Mouse (Mus musculus): ENCODE measurements around the gene Gm47996.
A peak's percentile ranks its signal among the peaks of the same experiment; 100 is the strongest.

Gene Gm47996

DNA sequence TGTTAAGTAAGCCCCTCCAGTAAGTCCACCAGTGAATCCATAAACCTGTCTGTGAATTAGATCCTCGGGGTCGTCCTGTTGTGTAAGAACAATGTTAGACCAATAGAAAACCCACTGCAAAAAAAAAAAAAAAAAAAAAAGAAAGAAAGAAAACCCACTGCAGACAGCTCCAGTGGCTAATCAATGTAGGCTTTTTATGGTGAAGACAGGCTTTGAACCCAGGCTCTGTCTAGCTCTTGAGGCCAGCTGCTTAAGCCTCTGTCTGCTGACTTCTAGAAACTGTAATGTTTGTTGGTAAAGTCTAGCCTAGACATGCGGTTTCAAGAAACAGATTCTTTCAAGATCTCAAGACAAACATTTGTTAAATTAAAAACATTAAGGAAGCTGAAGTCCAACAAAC lies 40.2 kb downstream of the Gm47996 start:
- DNase-seq (ENCODE audit: low spot score in 2 of 2): no peak

DNA sequence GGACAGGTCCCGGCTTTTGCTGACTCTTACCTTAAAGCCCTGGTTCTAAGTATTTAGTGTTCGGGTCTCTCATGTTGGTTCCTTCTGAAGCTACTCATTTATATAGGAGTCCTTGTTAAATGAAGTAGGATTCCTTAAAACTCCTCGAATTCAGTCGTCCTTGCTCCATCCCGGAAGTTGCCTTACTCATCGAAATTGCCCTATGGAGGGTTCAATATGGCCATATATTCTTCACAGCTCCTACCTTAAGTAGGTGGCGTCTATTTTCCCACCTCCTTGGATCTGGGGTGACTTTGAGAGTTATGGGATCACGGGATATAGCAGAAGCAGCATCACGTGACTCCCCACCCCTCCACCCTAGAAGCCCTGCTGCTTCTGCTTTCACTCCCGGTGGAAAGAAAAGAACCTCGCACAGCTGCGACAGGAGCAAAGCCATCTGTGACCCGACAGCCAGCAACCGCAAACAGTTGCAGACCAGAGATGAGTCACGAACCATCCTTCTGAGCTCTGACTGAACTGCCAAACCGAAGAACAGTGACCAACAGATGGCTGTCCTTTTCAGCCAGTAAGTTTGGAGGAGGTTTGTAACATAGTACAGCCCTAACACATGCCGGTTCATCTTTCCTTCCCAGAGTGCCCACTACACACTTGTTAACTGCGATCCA lies 40.7 kb downstream of the Gm47996 start:
- DNase-seq (ENCODE audit: low spot score in 2 of 2): peak; percentile 47 to 48

DNA sequence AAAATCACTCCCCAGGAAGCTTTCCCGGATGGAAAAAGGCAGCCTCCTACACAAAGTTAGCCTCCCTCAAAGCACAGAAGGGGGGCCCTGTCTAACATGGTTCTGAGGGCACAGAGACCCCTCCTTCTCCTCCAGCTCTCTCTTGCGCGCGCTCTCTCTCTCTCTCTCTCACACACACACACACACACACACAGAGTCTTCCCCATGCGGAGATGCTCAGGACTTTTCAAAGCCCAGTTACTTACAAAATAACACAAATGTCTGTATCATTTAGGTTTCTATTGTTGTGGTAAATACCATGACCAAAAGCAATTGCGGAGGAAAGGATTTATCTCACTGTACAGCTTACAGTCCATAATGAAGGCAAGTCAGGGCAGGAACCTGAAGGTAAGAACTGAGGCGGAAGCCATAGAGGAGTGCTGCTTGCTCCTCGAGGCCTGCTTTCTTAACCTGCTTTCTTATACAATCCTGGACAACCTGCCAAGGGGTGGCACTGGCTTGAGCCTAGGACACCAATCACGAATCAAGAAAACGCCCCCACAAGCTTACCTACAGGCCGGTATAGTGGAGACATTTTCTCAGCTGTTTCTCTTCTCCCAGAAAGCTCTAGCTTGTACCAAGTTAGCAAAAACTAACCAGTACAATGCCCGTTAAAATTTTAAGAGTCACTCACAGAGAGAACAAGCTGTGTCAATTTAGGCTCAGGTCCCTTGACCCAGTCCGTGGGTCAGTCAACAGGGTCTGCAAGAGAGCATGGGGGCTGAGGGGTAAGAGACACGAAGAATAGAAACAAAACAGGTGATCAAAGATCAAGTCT lies 41.5 kb downstream of the Gm47996 start:
- DNase-seq (ENCODE audit: low spot score in 2 of 2): no peak

DNA sequence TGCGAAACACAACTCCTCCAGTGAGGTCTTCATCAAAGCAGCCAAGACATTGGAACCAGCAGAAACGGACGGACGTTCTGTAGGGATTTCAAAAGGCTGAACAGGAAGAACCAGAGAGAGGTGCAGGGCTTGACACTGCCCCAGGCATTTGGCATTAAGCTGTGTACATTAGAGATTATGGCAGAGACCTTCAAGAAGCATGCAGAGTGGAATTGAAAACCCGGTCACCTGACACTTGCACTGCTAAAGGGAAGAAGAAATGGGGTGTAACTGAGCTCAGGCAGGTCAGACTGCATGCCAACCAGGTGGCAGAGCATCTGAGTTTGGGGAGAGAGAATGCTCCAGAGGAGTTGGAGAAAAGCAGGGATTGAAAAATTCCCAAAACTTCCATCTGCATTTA lies 45.5 kb downstream of the Gm47996 start:
- DNase-seq (ENCODE audit: low spot score in 2 of 2): no peak

DNA sequence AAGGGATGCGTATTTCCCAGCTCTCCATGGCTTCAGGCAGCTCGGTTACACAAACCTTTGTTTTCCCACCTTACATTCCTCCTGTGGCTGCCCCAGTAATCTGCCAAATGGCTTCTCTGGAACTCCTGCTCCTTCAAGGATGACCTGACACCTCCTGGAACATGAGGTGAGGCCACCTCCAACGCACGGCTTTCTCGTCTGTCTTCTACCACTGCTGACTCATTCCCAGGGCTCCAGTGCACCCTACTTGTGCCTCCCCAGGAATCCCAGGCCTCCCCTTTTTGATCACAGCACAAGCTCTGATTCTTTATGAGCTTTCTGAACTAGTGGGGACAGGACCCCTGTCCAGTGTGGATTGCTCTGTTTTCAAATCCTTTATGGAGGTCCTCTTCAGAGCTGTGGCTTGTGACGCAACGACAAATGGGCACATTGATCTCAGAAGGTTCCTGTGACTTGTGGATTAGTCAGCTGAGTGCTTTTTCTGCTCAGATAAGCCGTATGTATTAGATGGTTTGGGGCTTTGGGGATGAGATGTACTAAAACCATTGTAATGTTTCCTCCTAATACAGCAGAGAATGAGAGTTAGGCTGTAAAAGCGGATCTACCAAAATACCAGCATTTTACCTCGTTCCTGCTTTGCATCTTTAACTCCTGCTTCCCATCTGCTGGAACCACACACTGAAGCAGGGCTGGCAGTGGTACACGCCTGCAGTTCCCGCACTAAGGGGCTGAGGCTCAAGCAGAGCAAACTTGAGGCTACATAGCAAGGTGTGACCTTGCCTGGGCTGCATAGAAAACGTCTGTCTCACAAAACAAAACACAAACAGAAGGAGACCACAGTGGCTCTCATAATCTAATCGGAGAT lies 48.4 kb downstream of the Gm47996 start:
- DNase-seq (ENCODE audit: low spot score in 2 of 2): no peak

DNA sequence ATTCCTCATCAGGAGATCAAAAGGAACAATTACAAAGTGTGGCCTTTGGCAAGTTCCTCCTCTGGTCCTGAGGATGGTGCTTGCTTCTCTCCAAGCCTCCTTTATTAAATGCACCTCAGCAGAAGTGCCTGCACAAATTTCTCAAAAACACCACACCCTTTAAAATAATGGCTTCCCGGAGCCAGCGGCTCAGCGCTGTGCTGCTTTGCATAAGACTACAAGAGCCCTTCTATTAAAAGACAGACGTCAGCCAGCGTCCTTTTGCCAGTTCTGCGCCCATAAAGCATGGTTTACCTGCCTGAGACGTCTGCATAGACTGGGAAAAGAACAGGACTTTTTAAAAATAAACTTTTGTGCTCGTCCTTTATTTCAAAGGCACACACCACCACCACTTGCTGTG lies 49.1 kb downstream of the Gm47996 start:
- no peak for DNase-seq (ENCODE audit: low spot score in 2 of 2)
